Mouse (Mus musculus) MEL (cell line): ENCODE measurements at regions not wholly inside any gene's neighbourhood (a gene's known extent, or its start where the extent isn't known, plus 50 kb on each side); places are given as distances from the start of the nearest gene placed in this dataset.

Source experiments
- CTCF ChIP-seq, 3 experiments: IDR thresholded peaks in 2 of 3; conservative IDR thresholded peaks in 1 of 3; 2 replicates each; pipeline ENCODE4 v1.5.1; 2011 to 2012; ENCODE audit warnings: low read length in 3 of 3, low read depth in 2 of 3, mild to moderate bottlenecking in 2 of 3, improper control_type of control experiment in 1 of 3, inconsistent platforms in 1 of 3, mixed read lengths in 1 of 3, moderate library complexity in 1 of 3; ENCODE audit not compliant: control insufficient read depth in 1 of 3, insufficient read depth in 1 of 3, poor library complexity in 1 of 3, severe bottlenecking in 1 of 3
- KAT2A ChIP-seq: conservative IDR thresholded peaks from 2 replicates; pipeline ENCODE4 v1.6.1; 2012; ENCODE audit warnings: low read depth, low read length, improper control_type of control experiment, inconsistent platforms
- MAX ChIP-seq: IDR thresholded peaks from 2 replicates; pipeline ENCODE4 v1.6.1; 2011; ENCODE audit warnings: low read length, improper control_type of control experiment
- POLR2A ChIP-seq, 2 experiments: IDR thresholded peaks; 2 replicates each; pipeline ENCODE4 v1.6.1; 2011 to 2012; ENCODE audit warnings: low read length in 2 of 2, mild to moderate bottlenecking in 2 of 2, control low read depth in 1 of 2, improper control_type of control experiment in 1 of 2, low read depth in 1 of 2, moderate library complexity in 1 of 2; ENCODE audit not compliant: control insufficient read depth in 1 of 2, insufficient read depth in 1 of 2, poor library complexity in 1 of 2
- UBTF ChIP-seq: IDR thresholded peaks from 2 replicates; pipeline ENCODE4 v1.6.1; 2012; ENCODE audit warnings: low read depth, mild to moderate bottlenecking, inconsistent platforms, low read length, improper control_type of control experiment, moderate library complexity, borderline replicate concordance; ENCODE audit not compliant: insufficient read depth
- ZC3H11A ChIP-seq: IDR thresholded peaks from 2 replicates; pipeline ENCODE4 v1.6.1; 2012; ENCODE audit warnings: low read depth, mild to moderate bottlenecking, inconsistent platforms, low read length, improper control_type of control experiment

- TF ChIP-seq POLR2A (IDR thresholded peaks at IDR 0.05; ENCODE audit: control insufficient read depth in 1 of 2, insufficient read depth in 1 of 2, low read depth in 1 of 2, low read length in 2 of 2, poor library complexity in 1 of 2) (no peak), CTCF (IDR thresholded peaks at IDR 0.05 in 2 of 3, conservative IDR thresholded peaks at IDR 0.05 in 1 of 3; ENCODE audit: control insufficient read depth in 1 of 3, insufficient read depth in 1 of 3, low read depth in 2 of 3, low read length in 3 of 3, poor library complexity in 1 of 3, severe bottlenecking in 1 of 3) (no peak), MAX (no peak), ZC3H11A (no peak), UBTF (no peak), KAT2A (no peak)
Measured at GRCm38 (mm10) chr2:137244370-137244769, 127.9 kb upstream of the Jag1 start.
